Comparison of ENCODE assay signal across 23 mouse cellular contexts in the genomic region with DNA sequence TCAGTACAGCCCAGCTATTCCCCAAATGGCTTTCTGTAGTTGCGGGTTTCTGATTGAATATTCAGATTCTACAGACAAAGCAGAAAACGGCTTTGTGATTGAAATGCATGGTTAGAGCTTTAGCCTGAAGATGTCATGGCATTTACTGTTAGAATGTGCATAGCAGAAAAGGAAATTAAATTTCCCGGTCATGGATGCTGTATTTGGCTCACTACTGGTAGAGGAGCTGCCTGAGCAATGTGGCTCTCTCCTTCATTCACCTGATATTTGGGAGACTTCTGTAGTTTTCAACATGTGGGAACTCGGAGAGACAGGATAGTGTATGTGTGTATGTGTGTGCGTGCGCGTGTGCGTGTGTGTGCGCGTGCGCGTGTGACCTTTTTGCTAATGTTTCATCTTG.
"Had no signal": no experiment of that assay in that cellular context is flagged by ENCODE, and none has a peak within 500 bp of the region (broad histone marks: within the 10 kb centered on the region; RNA-seq: fewer than 3 reads in every experiment).

No protein-coding gene starts in this region.

- H3K27me3 ChIP-seq: limb, embryonic 13.5 days; liver, embryonic 12.5 days; liver, embryonic 15.5 days; lung, embryonic 15.5 days; megakaryocyte, embryonic 14.5 days; neural tube, embryonic 12.5 days; neural tube, embryonic 15.5 days had no signal

- H3K4me3 ChIP-seq: limb, embryonic 10.5 days; limb, embryonic 13.5 days; liver, embryonic 12.5 days; liver, embryonic 15.5 days; lung, embryonic 15.5 days; megakaryocyte, embryonic 14.5 days; neural tube, embryonic 12.5 days; neural tube, embryonic 15.5 days had no signal

- DNase-seq: kidney, adult 11 months; kidney, adult 8-10 months; kidney, postnatal 14 days; kidney, postnatal 4 days; liver; lung, adult 18-20 months; lung, postnatal 10 days; lung, postnatal 36 days; right cerebral cortex, adult 18-20 months; right cerebral cortex, postnatal 14 days; right cerebral cortex, postnatal 4 days; thymus, adult 2 months; thymus, postnatal 14 days; thymus, postnatal 4 days had no signal

- H3K36me3 ChIP-seq: limb, embryonic 10.5 days; limb, embryonic 13.5 days; liver, embryonic 12.5 days; liver, embryonic 15.5 days; lung, embryonic 15.5 days; neural tube, embryonic 12.5 days; neural tube, embryonic 15.5 days had no signal

- H3K27ac ChIP-seq: limb, embryonic 10.5 days; limb, embryonic 13.5 days; liver, embryonic 12.5 days; liver, embryonic 15.5 days; lung, embryonic 15.5 days; neural tube, embryonic 12.5 days; neural tube, embryonic 15.5 days; stomach, postnatal 0 days had no signal

- H3K9ac ChIP-seq: limb, embryonic 13.5 days; liver, embryonic 12.5 days; liver, embryonic 15.5 days; lung, embryonic 15.5 days; neural tube, embryonic 12.5 days; neural tube, embryonic 15.5 days had no signal

- H3K4me2 ChIP-seq: limb, embryonic 13.5 days; liver, embryonic 12.5 days; liver, embryonic 15.5 days; lung, embryonic 15.5 days; neural tube, embryonic 12.5 days; neural tube, embryonic 15.5 days had no signal

- H3K9me3 ChIP-seq: limb, embryonic 10.5 days; limb, embryonic 13.5 days; liver, embryonic 12.5 days; liver, embryonic 15.5 days; lung, embryonic 15.5 days; megakaryocyte, embryonic 14.5 days; neural tube, embryonic 12.5 days; neural tube, embryonic 15.5 days had no signal

- ATAC-seq: liver, embryonic 12.5 days had no signal

- H3K4me1 ChIP-seq: limb, embryonic 10.5 days; limb, embryonic 13.5 days; liver, embryonic 12.5 days; liver, embryonic 15.5 days; lung, embryonic 15.5 days; megakaryocyte, embryonic 14.5 days; neural tube, embryonic 12.5 days; neural tube, embryonic 15.5 days had no signal
